In the genomic region with DNA sequence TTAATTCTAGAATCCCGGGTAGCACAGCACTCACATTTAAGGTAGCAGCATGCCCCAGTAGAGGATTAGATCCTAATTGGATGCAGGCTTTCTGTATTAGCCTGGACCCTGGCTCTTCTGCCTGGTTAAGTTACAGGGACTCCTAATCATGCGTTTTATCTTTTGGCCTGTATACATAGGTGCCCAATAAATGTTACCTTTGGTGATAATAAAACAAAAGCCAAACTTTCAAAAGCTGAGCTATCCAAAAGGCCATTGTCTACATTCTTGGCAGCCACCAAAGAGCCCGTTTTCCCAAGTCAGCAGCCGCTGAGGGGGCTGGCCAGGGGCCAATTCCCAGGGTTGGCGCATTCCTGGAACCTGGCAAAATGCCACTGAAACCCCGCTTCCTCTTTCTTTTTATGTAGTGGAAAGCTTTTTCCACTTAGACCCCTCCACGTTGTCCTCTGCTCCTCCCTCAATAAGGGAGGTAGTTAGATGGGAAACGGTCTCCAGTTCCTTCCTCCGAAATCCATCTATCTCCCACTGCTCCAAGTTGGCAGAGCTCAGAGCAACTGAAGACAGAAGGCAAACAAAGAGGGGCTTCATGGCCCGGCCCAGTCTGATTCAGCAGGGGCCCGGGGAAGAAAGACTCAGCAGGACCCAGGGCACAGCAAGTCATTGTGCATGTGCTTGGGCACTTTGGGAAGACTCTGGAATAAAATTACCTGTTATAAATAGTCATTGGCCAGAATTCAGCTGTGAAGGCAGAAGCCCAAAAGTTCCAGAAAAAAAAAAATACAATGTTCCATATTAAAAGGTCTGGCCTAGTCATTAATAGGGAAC, we compare ENCODE assay signal across 8 mouse cellular contexts.
DNase-seq lines count a peak whose midpoint lies in the region; ATAC-seq and TF ChIP-seq lines count a peak whose summit lies in the region.

No protein-coding gene starts in this region.

- H3K27ac ChIP-seq in neural tube, embryonic 11.5 days (ENCODE audit: low read depth, low read length) = peak overlapping the region; percentile 54
- peak overlapping the region; percentile 79 for H3K27ac ChIP-seq in forebrain, embryonic 15.5 days (replicated peaks)
- 0 out of 2 replicates have a peak overlapping the region, but pooled peaks have one; percentile 18 for H3K27ac ChIP-seq in heart, postnatal 0 days (ENCODE audit: low read depth)
- H3K27ac ChIP-seq in lung, embryonic 15.5 days = peak overlapping the region; percentile 87

- peak; percentile 78 for DNase-seq in neural tube, embryonic 11.5 days (ENCODE audit: low spot score)
- no peak for DNase-seq in neural tube, embryonic 10.5 days (ENCODE audit: extremely low spot score, low spot score)
- peak; percentile 36 for DNase-seq in heart, postnatal 0 days (ENCODE audit: low spot score)
- DNase-seq in kidney, postnatal 36 days = peak; percentile 55 to 78
- peak; percentile 88 for DNase-seq in right cerebral cortex, postnatal 10 days (ENCODE audit: low spot score in 2 of 2)
- no peak for DNase-seq in urinary bladder, adult 18-20 months (ENCODE audit: low spot score in 2 of 2)

- peak; percentile 82 for ATAC-seq in neural tube, embryonic 11.5 days (ENCODE audit: insufficient read depth, low FRiP score, low TSS enrichment)
- ATAC-seq in forebrain, embryonic 15.5 days (replicated peaks) = peak; percentile 83
- no peak for ATAC-seq in heart, postnatal 0 days (ENCODE audit: insufficient read depth, low read depth)
- peak; percentile 81; the same call in 1 of the 2 replicates for ATAC-seq in lung, embryonic 15.5 days (ENCODE audit: borderline replicate concordance, extremely low read depth, low FRiP score, low TSS enrichment)

- no peak for TF ChIP-seq EP300 in heart, postnatal 0 days (IDR thresholded peaks at IDR 0.05; ENCODE audit: low read depth)

- H3K4me1 ChIP-seq in neural tube, embryonic 11.5 days (ENCODE audit: control insufficient read depth, insufficient read depth, low read length) = peaks cover 3% of the 10 kb centered on the region
- H3K4me1 ChIP-seq in forebrain, embryonic 15.5 days = peaks cover 74% of the 10 kb centered on the region
- H3K4me1 ChIP-seq in heart, postnatal 0 days (ENCODE audit: control insufficient read depth, insufficient read depth) = peaks cover 15% of the 10 kb centered on the region
- H3K4me1 ChIP-seq in lung, embryonic 15.5 days = peaks cover 34% of the 10 kb centered on the region

- WGBS in neural tube, embryonic 11.5 days = 40% methylated on average over 11 of the region's 11 CpGs
- WGBS in forebrain, embryonic 15.5 days = 3% methylated on average over 11 of the region's 11 CpGs
- 14% methylated on average over 11 of the region's 11 CpGs for WGBS in heart, postnatal 0 days
- 4% methylated on average over 11 of the region's 11 CpGs for WGBS in lung, embryonic 15.5 days

- H3K9ac ChIP-seq in neural tube, embryonic 11.5 days (ENCODE audit: low read length) = no peak overlapping the region
- no peak overlapping the region for H3K9ac ChIP-seq in forebrain, embryonic 15.5 days (replicated peaks)
- H3K9ac ChIP-seq in heart, postnatal 0 days (replicated peaks; ENCODE audit: low read depth, low read length) = no peak overlapping the region
- no peak overlapping the region for H3K9ac ChIP-seq in lung, embryonic 15.5 days

- H3K27me3 ChIP-seq in neural tube, embryonic 11.5 days (ENCODE audit: control insufficient read depth, insufficient read depth, low read length) = no peaks in the 10 kb centered on the region
- H3K27me3 ChIP-seq in forebrain, embryonic 15.5 days = no peaks in the 10 kb centered on the region
- H3K27me3 ChIP-seq in heart, postnatal 0 days (ENCODE audit: control insufficient read depth, insufficient read depth, low read length) = no peaks in the 10 kb centered on the region
- no peaks in the 10 kb centered on the region for H3K27me3 ChIP-seq in lung, embryonic 15.5 days

- H3K36me3 ChIP-seq in neural tube, embryonic 11.5 days (ENCODE audit: control insufficient read depth, insufficient read depth, low read length) = no peaks in the 10 kb centered on the region
- no peaks in the 10 kb centered on the region for H3K36me3 ChIP-seq in forebrain, embryonic 15.5 days
- H3K36me3 ChIP-seq in heart, postnatal 0 days (replicated peaks; ENCODE audit: control insufficient read depth, insufficient read depth, low read length) = no peaks in the 10 kb centered on the region
- no peaks in the 10 kb centered on the region for H3K36me3 ChIP-seq in lung, embryonic 15.5 days

- no peaks in the 10 kb centered on the region for H3K9me3 ChIP-seq in neural tube, embryonic 11.5 days (ENCODE audit: control insufficient read depth, low read length)
- H3K9me3 ChIP-seq in forebrain, embryonic 15.5 days = no peaks in the 10 kb centered on the region
- no peaks in the 10 kb centered on the region for H3K9me3 ChIP-seq in heart, postnatal 0 days (replicated peaks; ENCODE audit: control insufficient read depth, low read length)
- no peaks in the 10 kb centered on the region for H3K9me3 ChIP-seq in lung, embryonic 15.5 days

- no peak overlapping the region for H3K4me3 ChIP-seq in neural tube, embryonic 11.5 days (ENCODE audit: low read depth, low read length)
- no peak overlapping the region for H3K4me3 ChIP-seq in forebrain, embryonic 15.5 days
- peak overlapping the region; percentile 32 for H3K4me3 ChIP-seq in heart, postnatal 0 days (ENCODE audit: low read depth, low read length)
- H3K4me3 ChIP-seq in lung, embryonic 15.5 days = 0 out of 2 replicates have a peak overlapping the region, but pooled peaks have one; percentile 2

- no peak for TF ChIP-seq CTCF in heart, postnatal 0 days (IDR thresholded peaks at IDR 0.05; ENCODE audit: low read depth)

- no peak overlapping the region for H3K4me2 ChIP-seq in neural tube, embryonic 11.5 days (ENCODE audit: low read depth)
- H3K4me2 ChIP-seq in forebrain, embryonic 15.5 days (replicated peaks) = peak overlapping the region; percentile 19
- H3K4me2 ChIP-seq in heart, postnatal 0 days (ENCODE audit: low read depth, low read length) = peak overlapping the region; percentile 52
- peak overlapping the region; percentile 46 for H3K4me2 ChIP-seq in lung, embryonic 15.5 days

Comparison
In these comparisons a context has a peak if more than half of its experiments do, and no peak if none do; other contexts are left out.
1. DNase-seq: peak in neural tube, embryonic 11.5 days (single experiment), heart, postnatal 0 days (single experiment), kidney, postnatal 36 days (2 of 2) and right cerebral cortex, postnatal 10 days (2 of 2); none in neural tube, embryonic 10.5 days (single experiment) and urinary bladder, adult 18-20 months (0 of 2).
2. H3K27ac ChIP-seq: peak in every context shown above with its lines; median percentile 87 in lung, embryonic 15.5 days; 79 in forebrain, embryonic 15.5 days; 54 in neural tube, embryonic 11.5 days; 18 in heart, postnatal 0 days.
3. H3K4me3 ChIP-seq: peak in heart, postnatal 0 days (single experiment) and lung, embryonic 15.5 days (single experiment); none in neural tube, embryonic 11.5 days (single experiment) and forebrain, embryonic 15.5 days (single experiment).